Mouse (Mus musculus): ENCODE data around the gene Nbeal2. TPM values are rescaled to one million over a fixed set of nuclear protein-coding genes. Genes with fewer than 3 reads are reported as not detected.

Nbeal2 gene
- total RNA-seq, 2 experiments from 2014 or later: 8.2 to 8.7 TPM

- no peak for DNase-seq (ENCODE audit: low spot score)
- intact Hi-C loops (cut with DNase I): no loop called here
Observed at GRCm38 (mm10) chr9:110622621-110623219, 31.2 kb downstream of the Nbeal2 start.

- intact Hi-C loops (cut with DNase I): no loop called here
- DNase-seq (ENCODE audit: low spot score): no peak
Observed at GRCm38 (mm10) chr9:110620685-110621084, 33.3 kb downstream of the Nbeal2 start.

GRCm38 (mm10) chr9:110620180-110620579 lies 33.8 kb downstream of the Nbeal2 start:
- intact Hi-C loops (cut with DNase I): no loop called here
- DNase-seq (ENCODE audit: low spot score): no peak

GRCm38 (mm10) chr9:110617081-110617480 lies 36.9 kb downstream of the Nbeal2 start:
- no peak for DNase-seq (ENCODE audit: low spot score)
- intact Hi-C loops (cut with DNase I): no loop called here

GRCm38 (mm10) chr9:110611471-110611870 lies 42.5 kb downstream of the Nbeal2 start:
- no peak for DNase-seq (ENCODE audit: low spot score)
- intact Hi-C loops (cut with DNase I): no loop called here

GRCm38 (mm10) chr9:110583521-110583920 lies 70.4 kb downstream of the Nbeal2 start:
- intact Hi-C loops (cut with DNase I): no loop called here

GRCm38 (mm10) chr9:110582161-110582560 lies 71.8 kb downstream of the Nbeal2 start:
- intact Hi-C loops (cut with DNase I): no loop called here
- no peak for DNase-seq (ENCODE audit: low spot score)

More at GRCm38 (mm10) chr9:110583521-110583920, 70.4 kb downstream of the Nbeal2 start:
- no peak for DNase-seq (ENCODE audit: low spot score)

Small RNAs within 50 kb of the gene (microRNA-seq; reads per million reads assigned to microRNA genes)
- gene Mir8107: not detected

Other genes with a start within 250 kb of the Nbeal2 start
- gene Ptpn23, start 245.9 kb downstream of the Nbeal2 start, total RNA-seq (2021): 10 to 100 TPM; 13.6 to 16.0 TPM
- not detected for gene Ngp, start 234.4 kb downstream of the Nbeal2 start, total RNA-seq (2021)
- 10 to 100 TPM; 11.1 to 15.0 TPM for gene Klhl18, start 177.5 kb downstream of the Nbeal2 start, total RNA-seq (2021)
- under 1 TPM; 0.13 to 0.25 TPM for gene Kif9, start 177.2 kb downstream of the Nbeal2 start, total RNA-seq (2021)
- 10 to 100 TPM; 38.0 to 49.8 TPM for gene Setd2, start 121.6 kb downstream of the Nbeal2 start, total RNA-seq (2021)
- 1 to 10 TPM; 1.1 to 2.0 TPM for gene Nradd, start 29.7 kb downstream of the Nbeal2 start, total RNA-seq (2021)
- gene Ccdc12, start 2.3 kb upstream of the Nbeal2 start, total RNA-seq (2021): 10 to 100 TPM; 61.6 to 66.8 TPM
- gene Myl3, start 87.7 kb upstream of the Nbeal2 start, total RNA-seq (2021): over 10,000 TPM; 11,742 to 12,072 TPM
- gene Pth1r, start 93.0 kb upstream of the Nbeal2 start, total RNA-seq (2021): 1 to 10 TPM; 7.6 to 7.9 TPM
- gene Prss42, start 144.0 kb upstream of the Nbeal2 start, total RNA-seq (2021): not detected
- gene Prss44, start 159.8 kb upstream of the Nbeal2 start, total RNA-seq (2021): not detected
- gene Prss43, start 172.5 kb upstream of the Nbeal2 start, total RNA-seq (2021): not detected
- not detected for gene Prss45, start 180.4 kb upstream of the Nbeal2 start, total RNA-seq (2021)
- not detected for gene Prss46, start 190.3 kb upstream of the Nbeal2 start, total RNA-seq (2021)
- gene Prss50, start 203.8 kb upstream of the Nbeal2 start, total RNA-seq (2021): not detected
- 10 to 100 TPM in 1 of 2 experiments, 1 to 10 TPM in 1; 9.7 to 15.0 TPM for gene Als2cl, start 225.7 kb upstream of the Nbeal2 start, total RNA-seq (2021)
- gene Tmie, start 226.0 kb upstream of the Nbeal2 start, total RNA-seq (2021): 1 to 10 TPM; 1.2 to 1.3 TPM

Data from heart, postnatal 25 days (tissue).